Mouse (Mus musculus) heart, postnatal 0 days (tissue): Measurements from ENCODE around the gene Lbhd2.

Experiments used
- CTCF ChIP-seq: IDR thresholded peaks from 2 replicates; pipeline ENCODE4 v1.5.1; 2016; ENCODE audit warnings: antibody characterized with exemption, control low read depth, low read depth
- EP300 ChIP-seq: IDR thresholded peaks from 2 replicates; pipeline ENCODE4 v1.6.1; 2016; ENCODE audit warnings: antibody characterized with exemption, low read depth

GRCm38 (mm10) chr12:111374727-111375126 is 31.9 kb upstream of the Lbhd2 start:
- TF ChIP-seq CTCF (no peak), EP300 (no peak)
